Mouse (Mus musculus) adrenal gland, adult 8-10 months (tissue): ENCODE measurements around the gene Fam160a1. TPM values are rescaled to one million over a fixed set of nuclear protein-coding genes. Genes with fewer than 3 reads are reported as not detected.

Experiments used
- DNase-seq: peaks from one replicate; pipeline ENCODE4 v3.0.0; 2022
- total RNA-seq, 4 experiments: library from RNA; stranded (reverse); gene quantifications; 2 replicates each; pipeline ENCODE4 v1.2.4; 2022

The Fam160a1 gene
- total RNA-seq, 4 experiments from 2014 or later: 8.3 to 14.5 (median 11.7) TPM

GRCm38 (mm10) chr3:85679312-85679933 lies 137.7 kb downstream of the Fam160a1 start:
- no peak for DNase-seq

DNA sequence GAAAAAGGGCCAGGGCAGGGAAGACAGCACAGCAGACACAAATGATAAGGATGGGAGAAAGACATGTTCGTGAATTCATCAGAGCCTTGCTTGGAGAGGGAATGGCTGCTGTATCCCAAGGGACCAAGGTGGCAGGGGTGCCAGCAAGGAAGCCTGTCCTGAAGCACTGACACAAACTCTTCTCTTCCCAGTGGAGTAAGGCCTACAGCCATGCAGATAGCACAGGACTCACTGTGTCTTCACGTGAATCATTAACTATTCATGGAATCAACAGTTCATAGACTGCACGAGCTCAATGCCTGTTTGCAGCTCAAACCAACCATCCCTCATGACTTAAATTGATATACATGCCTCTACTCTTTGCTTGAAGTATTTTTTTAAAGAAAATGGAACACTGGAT lies 139.1 kb downstream of the Fam160a1 start:
- DNase-seq: no peak

GRCm38 (mm10) chr3:85677133-85677532 lies 140.0 kb downstream of the Fam160a1 start:
- DNase-seq: no peak

DNA sequence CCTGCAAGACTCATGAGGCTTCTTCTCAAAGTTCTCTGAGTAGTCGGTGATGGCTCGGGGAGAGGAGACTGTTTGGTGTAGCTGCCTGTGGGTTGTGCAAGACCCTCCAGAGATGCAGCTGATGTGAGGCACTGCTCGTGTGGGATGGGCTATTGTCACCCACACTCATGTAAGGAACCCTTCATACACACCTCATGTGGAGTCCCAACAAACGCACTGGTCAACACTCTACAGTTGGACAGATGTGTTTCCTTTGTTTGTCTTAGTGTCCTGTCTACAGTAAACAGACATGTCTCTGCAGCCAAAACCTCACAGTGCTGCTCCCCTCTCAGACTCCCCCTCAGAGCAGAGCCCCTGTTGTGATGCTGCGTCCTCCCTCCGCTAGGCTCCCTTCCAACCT lies 147.2 kb downstream of the Fam160a1 start:
- DNase-seq: no peak

GRCm38 (mm10) chr3:85667683-85668082 lies 149.4 kb downstream of the Fam160a1 start:
- DNase-seq: no peak

- no peak for DNase-seq
Measured at GRCm38 (mm10) chr3:85666736-85667135, 150.4 kb downstream of the Fam160a1 start.

GRCm38 (mm10) chr3:85666166-85666565 lies 150.9 kb downstream of the Fam160a1 start:
- DNase-seq: no peak

- DNase-seq: no peak
Measured at GRCm38 (mm10) chr3:85664591-85665171, 152.4 kb downstream of the Fam160a1 start.

- no peak for DNase-seq
Measured at GRCm38 (mm10) chr3:85663826-85664225, 153.3 kb downstream of the Fam160a1 start.

- DNase-seq: no peak
Measured at GRCm38 (mm10) chr3:85661926-85662813, 154.9 kb downstream of the Fam160a1 start.

- no peak for DNase-seq
Measured at GRCm38 (mm10) chr3:85659681-85660080, 157.4 kb downstream of the Fam160a1 start.

DNA sequence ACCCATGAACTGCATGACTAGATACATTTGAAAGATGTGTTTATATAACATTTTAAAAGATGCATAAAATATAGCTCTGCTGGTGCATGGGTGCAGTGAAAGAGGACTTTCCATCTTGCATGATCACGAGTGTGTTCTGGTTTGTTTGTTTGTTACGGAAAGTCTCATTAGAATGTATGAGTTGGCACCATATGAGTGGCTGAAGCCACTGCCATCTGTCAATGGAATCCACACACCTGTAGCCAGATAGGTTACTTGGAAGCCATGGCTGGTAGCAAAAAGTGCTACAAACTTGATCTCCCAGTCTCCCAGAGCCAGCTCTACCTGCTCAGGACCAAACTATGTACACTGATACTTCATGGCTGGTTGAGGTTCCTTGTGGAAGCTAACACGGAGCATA lies 161.6 kb downstream of the Fam160a1 start:
- no peak for DNase-seq

- DNase-seq: no peak
Measured at GRCm38 (mm10) chr3:85652727-85653665, 164.1 kb downstream of the Fam160a1 start.

DNA sequence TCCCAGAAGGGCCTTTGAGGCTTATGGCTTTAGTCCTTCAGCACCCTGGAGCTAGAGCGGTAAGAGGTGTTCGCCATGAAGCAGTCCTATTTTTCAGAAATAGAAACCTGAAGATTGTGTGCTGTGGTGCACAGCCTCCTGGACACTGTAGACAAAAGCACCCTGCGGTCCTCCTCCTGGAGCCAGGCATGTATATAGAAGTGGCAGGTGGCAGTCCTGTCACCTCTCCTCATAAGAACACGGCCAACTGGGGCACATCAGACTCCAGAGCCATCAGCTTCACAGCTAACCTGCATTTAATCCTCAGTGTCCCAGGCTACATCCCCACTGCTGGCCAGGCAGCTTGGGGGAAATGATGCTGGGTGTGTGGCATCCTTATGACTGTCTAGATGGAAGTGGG lies 167.9 kb downstream of the Fam160a1 start:
- no peak for DNase-seq

GRCm38 (mm10) chr3:85645517-85646004 lies 171.5 kb downstream of the Fam160a1 start:
- DNase-seq: no peak

GRCm38 (mm10) chr3:85644814-85645213 lies 172.3 kb downstream of the Fam160a1 start:
- no peak for DNase-seq

DNA sequence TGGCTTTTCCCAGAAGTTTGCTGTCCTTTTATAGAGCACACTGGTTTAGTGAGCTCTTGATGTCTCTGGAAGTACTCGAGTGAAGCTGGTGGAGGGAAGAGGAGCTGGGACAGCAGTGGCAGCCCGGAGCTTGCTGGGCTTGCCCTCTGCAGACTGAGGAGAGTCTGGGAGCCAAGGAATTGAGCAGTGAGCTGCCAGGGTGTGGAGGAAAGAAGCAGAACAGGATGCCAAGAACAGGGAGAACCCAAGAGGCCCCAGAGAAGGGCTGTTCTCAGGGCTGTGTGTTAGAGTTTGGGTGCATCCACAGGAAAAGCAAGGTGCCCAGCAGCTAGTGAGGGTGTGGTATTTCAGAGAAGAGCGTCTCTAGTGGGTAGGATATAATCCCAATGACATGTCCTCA lies 175.3 kb downstream of the Fam160a1 start:
- no peak for DNase-seq

DNA sequence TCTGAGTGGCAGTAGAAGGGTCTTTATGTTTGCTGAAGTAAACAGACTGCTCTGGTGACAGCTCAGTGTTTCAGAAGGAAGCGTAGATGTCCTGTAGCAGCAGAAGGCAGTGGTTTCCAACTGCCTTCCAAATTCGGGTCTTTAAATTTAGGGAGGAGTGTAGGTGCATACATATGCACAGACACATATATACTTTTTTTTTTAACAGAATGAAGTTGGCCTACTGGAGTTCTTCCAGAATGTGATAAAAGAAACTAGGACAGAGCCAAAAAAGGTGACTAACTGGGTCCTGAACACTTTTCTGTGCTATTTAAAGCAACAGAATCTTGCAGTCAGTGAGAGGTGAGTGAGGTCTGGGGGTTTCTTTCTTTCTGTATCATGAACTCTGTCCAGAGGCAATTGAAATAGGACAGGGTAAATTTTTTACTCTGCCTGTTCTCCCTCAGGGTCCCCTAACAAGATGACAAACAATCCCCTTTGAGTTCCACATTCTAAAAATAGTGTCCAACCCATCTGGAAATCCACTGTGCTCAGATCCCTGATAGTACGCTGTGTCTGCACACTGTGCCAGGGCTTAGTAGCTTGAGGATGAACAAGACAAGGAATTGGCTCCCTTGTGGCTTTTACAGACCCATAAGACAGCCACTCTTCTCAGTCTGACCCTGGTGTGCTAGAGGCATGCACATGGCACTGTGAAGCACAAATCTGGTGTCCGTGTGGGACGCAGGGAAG lies 180.2 kb downstream of the Fam160a1 start:
- no peak for DNase-seq

GRCm38 (mm10) chr3:85635591-85635990 lies 181.5 kb downstream of the Fam160a1 start:
- no peak for DNase-seq

GRCm38 (mm10) chr3:85635126-85635419 lies 182.0 kb downstream of the Fam160a1 start:
- DNase-seq: no peak

DNA sequence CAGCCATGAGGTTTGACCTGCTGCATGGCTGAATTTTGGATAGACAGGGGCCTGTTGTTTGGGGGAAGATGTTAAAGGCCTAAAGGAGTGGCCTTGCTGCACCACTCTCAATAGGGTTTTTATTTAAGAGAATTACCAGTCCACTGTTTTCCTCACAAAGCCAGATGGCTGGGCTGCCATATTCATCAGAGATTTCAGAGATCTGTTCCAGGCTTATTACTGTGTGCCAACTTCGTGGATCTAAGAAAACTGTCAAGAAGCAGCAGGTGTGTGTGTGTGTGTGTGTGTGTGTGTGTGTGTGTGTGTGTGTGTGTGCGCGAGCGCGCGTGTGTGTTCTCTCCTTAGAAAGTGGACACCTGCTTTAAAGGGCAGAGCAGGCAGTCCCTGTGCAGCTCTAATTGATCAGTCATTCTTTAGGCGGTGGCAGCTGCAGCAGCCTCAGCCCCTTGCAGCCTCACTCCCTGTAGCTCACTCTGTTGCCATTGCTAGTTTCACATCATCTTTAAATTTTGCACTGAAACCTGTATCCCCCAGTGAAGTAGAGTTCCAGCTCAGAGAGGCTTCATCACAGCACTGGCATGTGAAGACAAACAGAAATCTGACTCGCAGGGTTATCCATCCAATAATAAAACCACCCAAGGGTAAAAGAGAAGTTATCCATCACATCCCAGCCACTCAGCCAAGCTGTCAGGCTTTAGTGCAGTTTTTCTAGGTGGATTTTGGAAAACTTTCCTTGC lies 182.5 kb downstream of the Fam160a1 start:
- no peak for DNase-seq
